Mouse (Mus musculus): ENCODE results near the gene Epn2.

- no peak for TF ChIP-seq POLR2A (IDR thresholded peaks at IDR 0.05; ENCODE audit: insufficient read depth, low read depth, low read length)
- TF ChIP-seq CTCF (IDR thresholded peaks at IDR 0.05), result no peak
Measured at GRCm38 (mm10) chr11:61493525-61494128, 85.9 kb downstream of the Epn2 start.

All from heart, adult 2 months (tissue).